Mouse (Mus musculus) cerebellum, postnatal 14 days (tissue): ENCODE measurements around the gene Syk.

Experiments used
- DNase-seq, 2 experiments: peaks; one replicate each; pipeline ENCODE4 v3.0.0; 2021; ENCODE audit warnings: mixed read lengths in 2 of 2

Gene Syk

GRCm38 (mm10) chr13:52569194-52569769, 13.7 kb upstream of the Syk start:
- DNase-seq: no peak

DNA sequence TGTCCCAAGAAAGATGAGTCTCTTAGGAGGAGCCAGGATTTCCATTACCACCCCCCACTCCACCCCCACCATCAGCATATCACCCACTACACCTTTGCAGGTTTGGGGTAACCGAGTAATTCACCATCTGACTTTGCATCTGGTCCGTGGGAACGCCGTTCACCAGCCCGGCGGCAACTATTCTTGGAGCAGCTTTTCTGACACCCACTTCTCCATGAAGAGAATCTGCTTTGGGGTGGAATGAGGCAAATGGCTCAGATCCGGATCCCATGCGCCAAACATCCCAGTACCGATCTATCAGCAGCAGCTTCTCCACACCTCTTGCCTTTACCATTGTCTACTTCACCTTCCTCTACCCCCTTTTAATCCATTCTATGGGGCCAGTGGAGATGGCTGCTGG, 12.7 kb upstream of the Syk start:
- DNase-seq: no peak

DNA sequence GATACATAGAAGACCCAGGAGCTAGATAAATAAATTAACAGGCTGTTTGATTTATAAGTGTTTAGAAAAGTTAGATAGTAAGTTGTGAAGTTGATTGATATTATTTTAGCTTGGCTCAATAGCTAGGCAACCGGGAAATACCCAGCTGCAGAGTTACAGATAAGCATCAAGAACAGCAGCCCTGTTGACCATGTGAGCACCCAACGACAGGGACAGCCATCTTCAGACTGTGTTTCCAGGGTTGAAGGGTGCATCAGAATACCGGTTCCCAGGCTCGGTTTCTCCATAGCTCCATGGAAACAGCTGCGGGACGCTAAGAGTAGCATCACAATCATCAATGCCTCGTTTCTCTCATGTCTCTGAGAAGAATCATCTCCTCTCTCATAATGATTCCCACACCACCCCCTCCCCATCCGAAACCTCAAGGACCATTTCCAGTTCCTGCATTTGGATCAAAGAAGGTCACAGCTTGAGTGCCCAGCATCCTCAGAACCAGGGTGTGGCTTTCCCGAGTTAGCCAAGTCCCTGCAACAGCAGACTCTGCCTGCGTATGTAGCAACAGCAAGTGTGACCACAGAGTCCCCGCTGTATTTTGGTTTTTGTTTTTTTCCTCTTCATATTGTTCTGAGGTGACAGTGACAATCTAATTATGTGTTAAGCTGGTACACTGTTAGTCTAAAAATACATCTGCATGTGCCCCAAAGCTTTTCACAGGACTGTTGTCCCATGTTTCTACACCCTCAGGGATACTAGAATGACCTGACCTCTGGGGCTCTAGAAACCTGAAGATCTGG, 11.2 kb upstream of the Syk start:
- DNase-seq: no peak

DNA sequence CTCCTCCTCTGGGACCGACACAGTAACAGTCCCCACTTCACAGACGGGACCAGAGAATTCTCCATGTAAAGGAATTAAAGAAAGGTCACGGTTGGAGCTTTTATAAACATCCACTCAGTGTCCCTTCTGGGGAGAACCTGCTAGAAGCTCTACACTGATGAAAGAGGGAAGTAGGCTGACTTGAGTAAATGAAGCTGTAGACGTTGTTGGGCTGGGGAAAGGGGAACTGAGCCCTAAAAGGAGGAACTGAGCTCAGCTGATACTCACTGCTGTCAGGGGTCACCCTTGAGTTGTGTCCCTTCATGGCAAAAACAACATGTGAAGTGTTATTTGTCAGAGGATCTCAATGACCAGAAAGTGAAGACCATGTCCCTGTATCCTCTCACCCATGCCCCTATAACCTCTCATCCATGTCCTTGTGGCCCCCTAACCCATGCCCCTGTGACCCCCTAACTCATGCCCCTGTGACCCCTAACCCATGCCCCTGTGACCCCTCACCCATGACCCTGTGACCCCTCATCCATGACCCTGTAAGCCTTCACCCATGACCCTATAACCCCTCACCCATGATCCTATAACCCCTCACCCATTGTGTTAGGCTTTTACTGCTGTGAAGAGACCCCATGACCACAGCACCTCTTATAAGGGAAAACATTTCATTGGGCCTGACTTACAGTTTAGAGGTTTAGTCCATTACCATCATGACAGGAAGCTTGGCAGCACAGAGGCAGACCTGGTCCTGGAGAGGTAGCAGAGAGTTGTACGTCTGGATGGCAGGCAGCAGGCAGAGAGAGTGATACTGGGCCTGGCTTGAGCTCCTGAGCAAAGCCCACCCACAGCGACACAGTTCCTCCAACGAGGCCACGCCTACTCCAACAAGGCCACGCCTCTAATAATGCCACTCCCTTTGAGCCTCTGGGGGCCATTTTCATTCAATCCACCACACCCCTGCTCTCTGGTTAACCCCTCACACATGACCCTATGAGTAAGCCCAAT, 10.2 kb upstream of the Syk start:
- no peak for DNase-seq

GRCm38 (mm10) chr13:52574311-52574710, 8.7 kb upstream of the Syk start:
- DNase-seq: no peak

GRCm38 (mm10) chr13:52575483-52575882, 7.5 kb upstream of the Syk start:
- DNase-seq: no peak

DNA sequence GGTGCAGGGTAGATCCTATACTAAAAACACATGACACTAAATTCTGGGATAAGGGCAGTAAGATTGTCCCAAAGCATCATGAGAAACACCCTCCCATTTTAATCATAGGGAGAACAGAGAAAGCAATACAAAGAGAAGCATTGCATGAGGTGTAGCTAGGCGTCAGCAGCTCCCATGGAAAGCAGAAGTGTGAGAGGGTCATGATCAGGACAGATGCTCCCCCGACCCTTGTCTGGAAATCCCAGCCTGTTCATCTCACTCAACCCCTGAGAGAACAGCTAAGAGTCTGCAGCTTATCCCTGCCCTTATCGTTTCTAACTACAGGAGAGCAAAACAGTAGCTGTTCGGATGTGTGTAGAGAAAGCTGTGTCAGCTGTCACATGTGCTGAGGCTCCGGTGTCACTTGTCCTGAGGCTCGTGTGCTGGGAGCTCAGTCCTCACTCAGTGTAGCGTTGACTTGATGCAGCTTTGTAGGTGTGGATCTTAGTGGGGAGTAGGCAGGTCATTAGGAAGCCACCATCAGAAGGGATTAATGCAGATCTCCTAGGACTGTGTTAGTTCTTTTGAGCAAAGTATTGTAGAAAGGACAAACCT, 6.9 kb upstream of the Syk start:
- no peak for DNase-seq

- DNase-seq: no peak
Observed at GRCm38 (mm10) chr13:52576841-52577240, 6.1 kb upstream of the Syk start.

DNA sequence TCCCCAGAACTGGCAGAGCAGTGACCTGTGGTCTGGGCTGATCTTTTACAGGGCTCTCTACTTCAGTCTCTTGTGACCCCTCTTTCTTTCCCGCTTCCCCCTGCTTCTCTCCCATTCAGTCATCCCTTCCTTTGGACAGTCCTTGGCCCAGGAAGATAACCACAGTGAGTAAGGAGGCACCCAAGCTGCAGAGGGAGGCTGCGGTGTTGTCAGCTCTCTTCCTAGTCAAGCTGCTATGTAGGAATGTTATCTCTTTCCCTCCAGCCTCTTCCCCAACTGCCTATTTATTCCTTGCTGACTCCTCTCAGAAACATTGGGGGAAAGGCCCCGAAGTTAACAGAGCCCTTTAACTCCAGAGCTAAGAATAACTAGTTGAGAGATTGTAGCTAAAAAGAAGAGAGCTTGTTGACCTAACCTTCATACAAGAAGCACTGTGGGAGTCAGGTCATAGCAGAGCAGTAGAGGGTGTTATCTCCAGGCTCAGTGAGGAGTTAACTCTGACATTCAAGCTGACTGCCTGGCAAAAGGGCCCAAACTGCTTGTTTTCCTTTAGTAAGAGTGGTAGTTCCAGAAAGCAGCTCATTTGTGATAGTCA, 5.5 kb upstream of the Syk start:
- no peak for DNase-seq

- DNase-seq: no peak
Observed at GRCm38 (mm10) chr13:52577939-52578338, 5.0 kb upstream of the Syk start.

DNA sequence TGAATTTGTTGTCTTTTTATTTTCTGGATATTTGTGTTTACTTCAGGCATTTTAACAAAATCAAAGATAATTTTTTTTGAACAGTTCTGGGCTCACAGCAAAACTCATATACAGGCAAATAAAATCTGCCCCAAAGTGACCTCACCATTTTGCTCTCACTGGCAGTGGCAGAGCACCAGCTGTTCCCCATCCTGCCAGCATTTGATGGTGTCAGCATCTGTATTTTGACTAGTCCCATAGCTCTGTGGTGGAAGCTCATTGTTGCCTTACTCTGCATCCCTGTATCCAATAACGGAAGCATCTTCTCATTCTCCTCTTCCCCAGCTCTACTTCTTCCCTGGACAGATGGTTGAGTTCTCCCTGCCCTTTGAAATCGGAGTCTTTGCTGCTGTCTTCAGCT, 4.2 kb upstream of the Syk start:
- DNase-seq: no peak

- DNase-seq: no peak
Observed at GRCm38 (mm10) chr13:52582506-52582877, 481 bp upstream of the Syk start.

GRCm38 (mm10) chr13:52583943-52584562, 1.1 kb downstream of the Syk start:
- no peak for DNase-seq

- DNase-seq: no peak
Observed at GRCm38 (mm10) chr13:52584654-52585455, 1.9 kb downstream of the Syk start.

GRCm38 (mm10) chr13:52587761-52588160, 4.8 kb downstream of the Syk start:
- DNase-seq: no peak

GRCm38 (mm10) chr13:52589043-52589442, 6.1 kb downstream of the Syk start:
- DNase-seq: no peak

- no peak for DNase-seq
Observed at GRCm38 (mm10) chr13:52591831-52592230, 8.9 kb downstream of the Syk start.

DNA sequence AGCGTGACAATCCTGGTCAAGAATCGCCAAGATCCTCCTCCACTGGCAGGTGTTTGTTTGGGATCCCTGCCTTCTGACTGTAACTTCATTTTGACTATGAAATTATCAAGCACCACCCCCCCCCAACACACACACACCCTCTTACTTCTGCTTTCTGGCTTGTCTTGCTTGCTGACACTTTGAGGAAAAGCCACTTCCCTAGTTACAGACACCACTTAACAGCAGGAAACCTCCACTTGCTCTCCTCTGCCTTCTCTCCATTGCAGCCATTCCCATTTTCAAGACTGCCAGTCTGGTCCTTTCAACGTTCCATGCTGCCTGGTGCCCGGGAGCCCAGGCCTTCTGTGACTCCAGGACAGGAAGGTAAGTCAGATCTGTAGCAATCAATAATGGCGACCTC, 13.7 kb downstream of the Syk start:
- DNase-seq: no peak

GRCm38 (mm10) chr13:52597092-52597678, 14.2 kb downstream of the Syk start:
- DNase-seq: no peak

- no peak for DNase-seq
Observed at GRCm38 (mm10) chr13:52598233-52598632, 15.3 kb downstream of the Syk start.
